Mouse (Mus musculus) T-helper 2 cell (primary cell): Measurements from ENCODE around the gene Tent5a.

Source experiments
- in situ Hi-C: fragments of 300-600 bp; cut with MboI, MseI; formaldehyde crosslinking; loops from one replicate; pipeline ENCODE4 v1.15.1; 2025; ENCODE audit warnings: high pct_unique_total_duplicates

Tent5a gene

GRCm38 (mm10) chr9:85316122-85316521 lies 11.0 kb downstream of the Tent5a start:
- in situ Hi-C loops = no loop called here

GRCm38 (mm10) chr9:85312473-85312872 lies 14.7 kb downstream of the Tent5a start, which contains the start of gene Gm11114:
Gene Gm11114 (plus strand): TSS chr9:85312773.
- in situ Hi-C loops = no loop called here

- in situ Hi-C loops = no loop called here
Observed at GRCm38 (mm10) chr9:85303378-85303777, 23.8 kb downstream of the Tent5a start.

GRCm38 (mm10) chr9:85302849-85303248 lies 24.3 kb downstream of the Tent5a start:
- in situ Hi-C loops = no loop called here

GRCm38 (mm10) chr9:85274114-85274513 lies 53.0 kb downstream of the Tent5a start:
- in situ Hi-C loops = no loop called here
